Mouse (Mus musculus): ENCODE data around the gene 4930452B06Rik. TPM values are rescaled to one million over a fixed set of nuclear protein-coding genes. Genes with fewer than 3 reads are reported as not detected.

4930452B06Rik gene
- polyA plus RNA-seq, 1 experiment from 2014 or later: 5.0 TPM

- no peak overlapping the region for H3K9ac ChIP-seq (ENCODE audit: low read length)
- 70% methylated on average over 6 of the region's 6 CpGs for WGBS
- H3K36me3 ChIP-seq (ENCODE audit: control insufficient read depth, insufficient read depth, low read length): no peaks in the 10 kb centered on the region
- no peaks in the 10 kb centered on the region for H3K27me3 ChIP-seq (ENCODE audit: control insufficient read depth, insufficient read depth, low read length)
- ATAC-seq (ENCODE audit: low FRiP score, low TSS enrichment) (no peak), DNase-seq (ENCODE audit: low spot score) (no peak)
- H3K4me3 ChIP-seq (ENCODE audit: low read depth, low read length): no peak overlapping the region
- TF ChIP-seq CTCF (IDR thresholded peaks at IDR 0.05; ENCODE audit: low read depth) (no peak), EP300 (optimal IDR thresholded peaks at IDR 0.05) (no peak)
- no peak overlapping the region for H3K27ac ChIP-seq (replicated peaks)
- H3K4me1 ChIP-seq (replicated peaks; ENCODE audit: control insufficient read depth, insufficient read depth): no peaks in the 10 kb centered on the region
- no peaks in the 10 kb centered on the region for H3K9me3 ChIP-seq (ENCODE audit: control insufficient read depth, low read length)
- H3K4me2 ChIP-seq (replicated peaks; ENCODE audit: low read depth): no peak overlapping the region
These were observed 148.4 kb downstream of the 4930452B06Rik start for GRCm38 (mm10) chr14:8517681-8518080.

GRCm38 (mm10) chr14:8514071-8514470 is 152.0 kb downstream of the 4930452B06Rik start:
- Histone ChIP-seq H3K27ac (replicated peaks) (no peak overlapping the region), H3K36me3 (ENCODE audit: control insufficient read depth, insufficient read depth, low read length) (no peaks in the 10 kb centered on the region), H3K9ac (ENCODE audit: low read length) (no peak overlapping the region), H3K4me2 (replicated peaks; ENCODE audit: low read depth) (no peak overlapping the region), H3K27me3 (ENCODE audit: control insufficient read depth, insufficient read depth, low read length) (no peaks in the 10 kb centered on the region), H3K9me3 (ENCODE audit: control insufficient read depth, low read length) (no peaks in the 10 kb centered on the region), H3K4me1 (replicated peaks; ENCODE audit: control insufficient read depth, insufficient read depth) (no peaks in the 10 kb centered on the region), H3K4me3 (ENCODE audit: low read depth, low read length) (no peak overlapping the region)
- 87% methylated on average over 3 of the region's 3 CpGs for WGBS
- TF ChIP-seq CTCF (IDR thresholded peaks at IDR 0.05; ENCODE audit: low read depth) (no peak), EP300 (optimal IDR thresholded peaks at IDR 0.05) (no peak)
- DNase-seq (ENCODE audit: low spot score) (no peak), ATAC-seq (ENCODE audit: low FRiP score, low TSS enrichment) (no peak)

- H3K27ac ChIP-seq (replicated peaks): no peak overlapping the region
- no peak for TF ChIP-seq EP300 (optimal IDR thresholded peaks at IDR 0.05)
- TF ChIP-seq CTCF (IDR thresholded peaks at IDR 0.05; ENCODE audit: low read depth): no peak
- no peaks in the 10 kb centered on the region for H3K36me3 ChIP-seq (ENCODE audit: control insufficient read depth, insufficient read depth, low read length)
- H3K9ac ChIP-seq (ENCODE audit: low read length): no peak overlapping the region
- 67% methylated on average over 4 of the region's 4 CpGs for WGBS
- H3K9me3 ChIP-seq (ENCODE audit: control insufficient read depth, low read length): no peaks in the 10 kb centered on the region
- H3K4me1 ChIP-seq (replicated peaks; ENCODE audit: control insufficient read depth, insufficient read depth): no peaks in the 10 kb centered on the region
- H3K4me2 ChIP-seq (replicated peaks; ENCODE audit: low read depth): no peak overlapping the region
- DNase-seq (ENCODE audit: low spot score) (no peak), ATAC-seq (ENCODE audit: low FRiP score, low TSS enrichment) (no peak)
- no peak overlapping the region for H3K4me3 ChIP-seq (ENCODE audit: low read depth, low read length)
- no peaks in the 10 kb centered on the region for H3K27me3 ChIP-seq (ENCODE audit: control insufficient read depth, insufficient read depth, low read length)
These were observed 154.8 kb downstream of the 4930452B06Rik start for GRCm38 (mm10) chr14:8511276-8511675.

GRCm38 (mm10) chr14:8510288-8510959 is 155.6 kb downstream of the 4930452B06Rik start:
- H3K9me3 ChIP-seq (ENCODE audit: control insufficient read depth, low read length): no peaks in the 10 kb centered on the region
- no peaks in the 10 kb centered on the region for H3K4me1 ChIP-seq (replicated peaks; ENCODE audit: control insufficient read depth, insufficient read depth)
- H3K36me3 ChIP-seq (ENCODE audit: control insufficient read depth, insufficient read depth, low read length): no peaks in the 10 kb centered on the region
- H3K4me3 ChIP-seq (ENCODE audit: low read depth, low read length): no peak overlapping the region
- 82% methylated on average over 10 of the region's 10 CpGs for WGBS
- no peak overlapping the region for H3K27ac ChIP-seq (replicated peaks)
- H3K4me2 ChIP-seq (replicated peaks; ENCODE audit: low read depth): no peak overlapping the region
- no peaks in the 10 kb centered on the region for H3K27me3 ChIP-seq (ENCODE audit: control insufficient read depth, insufficient read depth, low read length)
- no peak overlapping the region for H3K9ac ChIP-seq (ENCODE audit: low read length)
- TF ChIP-seq CTCF (IDR thresholded peaks at IDR 0.05; ENCODE audit: low read depth) (no peak), EP300 (optimal IDR thresholded peaks at IDR 0.05) (no peak)
- ATAC-seq (ENCODE audit: low FRiP score, low TSS enrichment) (no peak), DNase-seq (ENCODE audit: low spot score) (no peak)

- DNase-seq (ENCODE audit: low spot score) (no peak), ATAC-seq (ENCODE audit: low FRiP score, low TSS enrichment) (peak; percentile 64; the same call in 1 of the 2 replicates)
- no peak overlapping the region for H3K4me2 ChIP-seq (replicated peaks; ENCODE audit: low read depth)
- no peak overlapping the region for H3K9ac ChIP-seq (ENCODE audit: low read length)
- no peak for TF ChIP-seq EP300 (optimal IDR thresholded peaks at IDR 0.05)
- no peak for TF ChIP-seq CTCF (IDR thresholded peaks at IDR 0.05; ENCODE audit: low read depth)
- H3K27ac ChIP-seq (replicated peaks): no peak overlapping the region
- H3K27me3 ChIP-seq (ENCODE audit: control insufficient read depth, insufficient read depth, low read length): no peaks in the 10 kb centered on the region
- H3K36me3 ChIP-seq (ENCODE audit: control insufficient read depth, insufficient read depth, low read length): no peaks in the 10 kb centered on the region
- no peaks in the 10 kb centered on the region for H3K4me1 ChIP-seq (replicated peaks; ENCODE audit: control insufficient read depth, insufficient read depth)
- no peaks in the 10 kb centered on the region for H3K9me3 ChIP-seq (ENCODE audit: control insufficient read depth, low read length)
- no peak overlapping the region for H3K4me3 ChIP-seq (ENCODE audit: low read depth, low read length)
These were observed 157.4 kb downstream of the 4930452B06Rik start for GRCm38 (mm10) chr14:8508669-8509068.

- Histone ChIP-seq H3K9ac (ENCODE audit: low read length) (no peak overlapping the region), H3K4me3 (ENCODE audit: low read depth, low read length) (no peak overlapping the region), H3K27me3 (ENCODE audit: control insufficient read depth, insufficient read depth, low read length) (no peaks in the 10 kb centered on the region), H3K27ac (replicated peaks) (no peak overlapping the region), H3K36me3 (ENCODE audit: control insufficient read depth, insufficient read depth, low read length) (no peaks in the 10 kb centered on the region), H3K9me3 (ENCODE audit: control insufficient read depth, low read length) (no peaks in the 10 kb centered on the region), H3K4me1 (replicated peaks; ENCODE audit: control insufficient read depth, insufficient read depth) (no peaks in the 10 kb centered on the region), H3K4me2 (replicated peaks; ENCODE audit: low read depth) (no peak overlapping the region)
- DNase-seq (ENCODE audit: low spot score) (no peak), ATAC-seq (ENCODE audit: low FRiP score, low TSS enrichment) (no peak)
- TF ChIP-seq CTCF (IDR thresholded peaks at IDR 0.05; ENCODE audit: low read depth) (no peak), EP300 (optimal IDR thresholded peaks at IDR 0.05) (no peak)
- WGBS: 92% methylated on average over 2 of the region's 2 CpGs
These were observed 161.8 kb downstream of the 4930452B06Rik start for GRCm38 (mm10) chr14:8504206-8504605.
